ENCODE assay signal across 8 mouse cellular contexts in the genomic region with DNA sequence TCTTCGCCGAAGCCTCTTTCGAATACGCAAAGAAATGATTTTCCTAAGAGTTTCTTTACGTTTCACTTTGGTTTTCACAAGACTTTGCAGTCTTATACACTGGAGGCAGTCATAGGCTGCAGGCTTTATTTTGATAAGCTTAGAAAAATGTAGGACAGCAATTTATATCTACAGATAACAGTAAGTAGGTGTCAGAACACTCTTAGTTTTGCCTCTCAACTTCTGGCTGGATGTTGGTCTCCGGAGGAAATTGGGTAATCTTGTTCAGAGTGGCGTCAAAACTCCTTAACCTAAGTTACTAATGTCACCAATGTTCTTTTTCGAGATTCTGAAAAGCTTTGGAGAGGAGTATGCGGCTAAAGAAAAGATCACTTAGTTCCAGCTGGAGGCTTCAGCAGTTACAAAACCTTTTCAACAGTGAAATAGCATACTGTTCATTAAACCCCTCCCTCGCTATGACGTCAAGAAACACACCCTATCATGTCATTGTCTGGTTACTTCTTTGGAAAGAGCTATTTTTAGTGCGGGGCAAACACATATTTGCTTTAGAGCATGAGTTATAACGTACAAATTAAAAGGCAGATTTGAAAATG. TPM values are rescaled to one million over a fixed set of nuclear protein-coding genes. Genes with fewer than 3 reads are reported as not detected.
DNase-seq lines count a peak whose midpoint lies in the region; ATAC-seq and TF ChIP-seq lines count a peak whose summit lies in the region.

No protein-coding gene starts in this region.

- no peaks in the 10 kb centered on the region for H3K27me3 ChIP-seq in kidney, embryonic 15.5 days
- H3K27me3 ChIP-seq in kidney, adult 2 months (replicated peaks; ENCODE audit: control insufficient read depth, insufficient read depth, low read length) = no peaks in the 10 kb centered on the region
- H3K27me3 ChIP-seq in embryonic facial prominence, embryonic 10.5 days (replicated peaks; ENCODE audit: low read depth, poor library complexity, severe bottlenecking) = no peaks in the 10 kb centered on the region
- H3K27me3 ChIP-seq in hindbrain, embryonic 11.5 days (ENCODE audit: control insufficient read depth, insufficient read depth, low read length) = no peaks in the 10 kb centered on the region

- TF ChIP-seq POLR2A in kidney, adult 2 months (IDR thresholded peaks at IDR 0.05; ENCODE audit: low read depth, low read length) = no peak

- no peaks in the 10 kb centered on the region; the same call in 1 of the 2 replicates for H3K79me2 ChIP-seq in macrophage (ENCODE audit: inconsistent target)

- no peak for TF ChIP-seq CTCF in kidney, adult 2 months (conservative IDR thresholded peaks at IDR 0.05; ENCODE audit: insufficient read depth, insufficient read length, low read depth, low read length)

- DNase-seq in kidney, adult 2 months = no peak
- peak; percentile 25 for DNase-seq in embryonic facial prominence, embryonic 10.5 days (ENCODE audit: low spot score)
- DNase-seq in hindbrain, embryonic 11.5 days (ENCODE audit: low spot score) = no peak
- DNase-seq in left cerebral cortex, adult 11 months (ENCODE audit: low spot score) = no peak
- DNase-seq in embryo, embryonic 10 days (ENCODE audit: low spot score) = no peak
- DNase-seq in natural killer cell, adult 2 months (ENCODE audit: low spot score in 2 of 2) = no peak

- 43% methylated on average over 13 of the region's 13 CpGs for WGBS in kidney, embryonic 15.5 days
- 42% methylated on average over 13 of the region's 13 CpGs for WGBS in kidney, adult 2 months
- WGBS in embryonic facial prominence, embryonic 10.5 days = 52% methylated on average over 13 of the region's 13 CpGs
- 49% methylated on average over 13 of the region's 13 CpGs for WGBS in hindbrain, embryonic 11.5 days
- WGBS in macrophage (ENCODE audit: missing documents) = 45% methylated on average over 13 of the region's 13 CpGs

- peak overlapping the region; percentile 73 for H3K4me3 ChIP-seq in kidney, embryonic 15.5 days (replicated peaks)
- no peak overlapping the region for H3K4me3 ChIP-seq in kidney, adult 2 months (ENCODE audit: insufficient read depth, low read depth, low read length)
- peak overlapping the region; percentile 70 for H3K4me3 ChIP-seq in embryonic facial prominence, embryonic 10.5 days
- H3K4me3 ChIP-seq in hindbrain, embryonic 11.5 days (ENCODE audit: low read depth, low read length) = peak overlapping the region; percentile 72
- peak overlapping the region; percentile 79 for H3K4me3 ChIP-seq in macrophage (ENCODE audit: inconsistent target)

- peak; percentile 53; the same call in 1 of the 2 replicates for ATAC-seq in kidney, embryonic 15.5 days (replicated peaks; ENCODE audit: low FRiP score)
- ATAC-seq in hindbrain, embryonic 11.5 days (ENCODE audit: low FRiP score) = peak; percentile 59

- peak overlapping the region; percentile 86 for H3K27ac ChIP-seq in kidney, embryonic 15.5 days
- no peak overlapping the region for H3K27ac ChIP-seq in kidney, adult 2 months (ENCODE audit: insufficient read depth, low read depth, low read length)
- H3K27ac ChIP-seq in embryonic facial prominence, embryonic 10.5 days (replicated peaks) = peak overlapping the region; percentile 94
- no peak overlapping the region for H3K27ac ChIP-seq in hindbrain, embryonic 11.5 days (ENCODE audit: low read depth, low read length)
- peak overlapping the region; percentile 66 for H3K27ac ChIP-seq in macrophage

- H3K4me2 ChIP-seq in kidney, embryonic 15.5 days = peak overlapping the region; percentile 85
- peak overlapping the region; percentile 68; the same call in 1 of the 2 replicates for H3K4me2 ChIP-seq in hindbrain, embryonic 11.5 days (replicated peaks; ENCODE audit: low read depth, low read length)

- 0 out of 2 replicates have a peak, but pooled peaks cover 5% of the 10 kb centered on the region for H3K36me3 ChIP-seq in kidney, embryonic 15.5 days
- H3K36me3 ChIP-seq in kidney, adult 2 months (ENCODE audit: control insufficient read depth, insufficient read depth, low read length) = no peaks in the 10 kb centered on the region
- H3K36me3 ChIP-seq in embryonic facial prominence, embryonic 10.5 days (replicated peaks) = peaks cover 13% of the 10 kb centered on the region
- no peaks in the 10 kb centered on the region for H3K36me3 ChIP-seq in hindbrain, embryonic 11.5 days (ENCODE audit: control insufficient read depth, insufficient read depth, low read length)
- H3K36me3 ChIP-seq in macrophage (ENCODE audit: inconsistent target) = no peaks in the 10 kb centered on the region

- H3K9me3 ChIP-seq in kidney, embryonic 15.5 days (replicated peaks) = no peaks in the 10 kb centered on the region
- no peaks in the 10 kb centered on the region for H3K9me3 ChIP-seq in embryonic facial prominence, embryonic 10.5 days
- no peaks in the 10 kb centered on the region for H3K9me3 ChIP-seq in hindbrain, embryonic 11.5 days (ENCODE audit: control insufficient read depth, low read length)

- H3K9ac ChIP-seq in kidney, embryonic 15.5 days = no peak overlapping the region
- H3K9ac ChIP-seq in hindbrain, embryonic 11.5 days (ENCODE audit: low read depth, low read length) = no peak overlapping the region

- peaks cover 30% of the 10 kb centered on the region for H3K4me1 ChIP-seq in kidney, embryonic 15.5 days
- H3K4me1 ChIP-seq in kidney, adult 2 months (ENCODE audit: control insufficient read depth, insufficient read depth, low read length) = no peaks in the 10 kb centered on the region; the same call in 1 of the 2 replicates
- peaks cover 32% of the 10 kb centered on the region for H3K4me1 ChIP-seq in embryonic facial prominence, embryonic 10.5 days
- 0 out of 2 replicates have a peak, but pooled peaks cover 3% of the 10 kb centered on the region for H3K4me1 ChIP-seq in hindbrain, embryonic 11.5 days (replicated peaks; ENCODE audit: control insufficient read depth, insufficient read depth, low read length)

RNA-seq across cellular contexts. Expression of a gene that starts 4.1 kb away (rescaled TPM):
- polyA plus RNA-seq in kidney, embryonic 15.5 days (2015; fragmentation: Nextera tagmentation; extraction: Ambion mirVana) = 52.6 and 59.1 TPM in 2 replicates
- polyA plus RNA-seq in kidney, adult 2 months (2012; rRNA removed) = 20.6 and 27.2 TPM in 2 replicates
- polyA plus RNA-seq in embryonic facial prominence, embryonic 10.5 days (2016; fragmentation: Nextera tagmentation; extraction: Ambion mirVana) = 66.4 and 67.6 TPM in 2 replicates
- polyA plus RNA-seq in hindbrain, embryonic 11.5 days (2014; fragmentation: Nextera tagmentation; extraction: Ambion mirVana) = 72.2 and 79.6 TPM in 2 replicates
- 10 to 100 TPM in 18 of 26 experiments, 1 to 10 TPM in 8; 4.5 to 22.9 (median 17.9) TPM for total RNA-seq in macrophage (2018; cell fraction: chromatin; rRNA removed)
- 10 to 100 TPM; 12.5 to 29.0 (median 22.6) TPM for total RNA-seq in macrophage (2018; cell fraction: cytosol; rRNA removed)
- total RNA-seq in macrophage (2018; cell fraction: nucleus; rRNA removed) = 10 to 100 TPM in 21 of 26 experiments, 1 to 10 TPM in 5; 5.5 to 26.4 (median 16.5) TPM
- polyA plus RNA-seq in macrophage (2018) = 15.3 to 25.4 TPM (median 21.3 TPM) in 3 replicates

RNA-seq across cellular contexts. Expression of a gene that starts 22.0 kb away (rescaled TPM):
- 39.6 and 39.7 TPM in 2 replicates for polyA plus RNA-seq in kidney, embryonic 15.5 days (2015; fragmentation: Nextera tagmentation; extraction: Ambion mirVana)
- polyA plus RNA-seq in kidney, adult 2 months (2012; rRNA removed) = 60.5 and 61.3 TPM in 2 replicates
- polyA plus RNA-seq in embryonic facial prominence, embryonic 10.5 days (2016; fragmentation: Nextera tagmentation; extraction: Ambion mirVana) = 17.5 and 20.1 TPM in 2 replicates
- 8.6 and 10.7 TPM in 2 replicates for polyA plus RNA-seq in hindbrain, embryonic 11.5 days (2014; fragmentation: Nextera tagmentation; extraction: Ambion mirVana)
- total RNA-seq in macrophage (2018; cell fraction: chromatin; rRNA removed) = 10 to 100 TPM in 12 of 26 experiments, 1 to 10 TPM in 14; 2.4 to 38.0 (median 9.6) TPM
- total RNA-seq in macrophage (2018; cell fraction: cytosol; rRNA removed) = 10 to 100 TPM in 13 of 26 experiments, 1 to 10 TPM in 13; 4.4 to 31.6 (median 10.6) TPM
- total RNA-seq in macrophage (2018; cell fraction: nucleus; rRNA removed) = 10 to 100 TPM in 17 of 26 experiments, 1 to 10 TPM in 9; 4.8 to 57.4 (median 22.0) TPM
- polyA plus RNA-seq in macrophage (2018) = 5.3 to 6.8 TPM (median 5.4 TPM) in 3 replicates

RNA-seq across cellular contexts. Expression of a gene that starts 28.5 kb away (rescaled TPM):
- 38.3 and 43.5 TPM in 2 replicates for polyA plus RNA-seq in kidney, embryonic 15.5 days (2015; fragmentation: Nextera tagmentation; extraction: Ambion mirVana)
- 26.2 and 45.6 TPM in 2 replicates for polyA plus RNA-seq in kidney, adult 2 months (2012; rRNA removed)
- polyA plus RNA-seq in embryonic facial prominence, embryonic 10.5 days (2016; fragmentation: Nextera tagmentation; extraction: Ambion mirVana) = 47.4 and 48.9 TPM in 2 replicates
- 45.0 and 54.5 TPM in 2 replicates for polyA plus RNA-seq in hindbrain, embryonic 11.5 days (2014; fragmentation: Nextera tagmentation; extraction: Ambion mirVana)
- 10 to 100 TPM in 20 of 26 experiments, 1 to 10 TPM in 6; 4.4 to 47.1 (median 15.0) TPM for total RNA-seq in macrophage (2018; cell fraction: chromatin; rRNA removed)
- total RNA-seq in macrophage (2018; cell fraction: cytosol; rRNA removed) = 10 to 100 TPM; 10.7 to 26.7 (median 19.6) TPM
- 10 to 100 TPM in 24 of 26 experiments, 1 to 10 TPM in 2; 8.7 to 39.2 (median 17.9) TPM for total RNA-seq in macrophage (2018; cell fraction: nucleus; rRNA removed)
- polyA plus RNA-seq in macrophage (2018) = 7.7 to 18.5 TPM (median 16.4 TPM) in 3 replicates

RNA-seq across cellular contexts. Expression of a gene that starts 40.2 kb away (rescaled TPM):
- polyA plus RNA-seq in kidney, embryonic 15.5 days (2015; fragmentation: Nextera tagmentation; extraction: Ambion mirVana) = 97.1 and 105 TPM in 2 replicates
- 53.2 and 57.2 TPM in 2 replicates for polyA plus RNA-seq in kidney, adult 2 months (2012; rRNA removed)
- polyA plus RNA-seq in embryonic facial prominence, embryonic 10.5 days (2016; fragmentation: Nextera tagmentation; extraction: Ambion mirVana) = 82.0 and 82.1 TPM in 2 replicates
- 32.2 and 37.0 TPM in 2 replicates for polyA plus RNA-seq in hindbrain, embryonic 11.5 days (2014; fragmentation: Nextera tagmentation; extraction: Ambion mirVana)
- 10 to 100 TPM; 48.7 to 87.6 (median 68.7) TPM for total RNA-seq in macrophage (2018; cell fraction: chromatin; rRNA removed)
- total RNA-seq in macrophage (2018; cell fraction: cytosol; rRNA removed) = 10 to 100 TPM; 33.2 to 42.6 (median 38.5) TPM
- 10 to 100 TPM; 43.0 to 71.0 (median 53.3) TPM for total RNA-seq in macrophage (2018; cell fraction: nucleus; rRNA removed)
- 32.7 to 33.3 TPM (median 32.9 TPM) in 3 replicates for polyA plus RNA-seq in macrophage (2018)

RNA-seq across cellular contexts. Expression of a gene that starts 40.3 kb away (rescaled TPM):
- polyA plus RNA-seq in kidney, embryonic 15.5 days (2015; fragmentation: Nextera tagmentation; extraction: Ambion mirVana) = 518 and 559 TPM in 2 replicates
- polyA plus RNA-seq in kidney, adult 2 months (2012; rRNA removed) = 6.8 and 7.3 TPM in 2 replicates
- 786 and 805 TPM in 2 replicates for polyA plus RNA-seq in embryonic facial prominence, embryonic 10.5 days (2016; fragmentation: Nextera tagmentation; extraction: Ambion mirVana)
- 411 and 414 TPM in 2 replicates for polyA plus RNA-seq in hindbrain, embryonic 11.5 days (2014; fragmentation: Nextera tagmentation; extraction: Ambion mirVana)
- total RNA-seq in macrophage (2018; cell fraction: chromatin; rRNA removed) = 10 to 100 TPM in 1 of 26 experiments, 1 to 10 TPM in 4, under 1 TPM in 1, not detected in 20; 0.84 to 11.0 (median 1.2) TPM
- 10 to 100 TPM in 2 of 26 experiments, 1 to 10 TPM in 24; 3.7 to 12.0 (median 7.7) TPM for total RNA-seq in macrophage (2018; cell fraction: cytosol; rRNA removed)
- 1 to 10 TPM in 25 of 26 experiments, not detected in 1; 1.2 to 8.0 (median 2.1) TPM for total RNA-seq in macrophage (2018; cell fraction: nucleus; rRNA removed)
- polyA plus RNA-seq in macrophage (2018) = 6.1 to 27.6 TPM (median 13.1 TPM) in 3 replicates

Comparison
In these comparisons a context has a peak if more than half of its experiments do, and no peak if none do; other contexts are left out.
1. H3K27ac ChIP-seq: peak in kidney, embryonic 15.5 days (single experiment), embryonic facial prominence, embryonic 10.5 days (single experiment) and macrophage (single experiment); none in kidney, adult 2 months (single experiment) and hindbrain, embryonic 11.5 days (single experiment).